Mouse (Mus musculus): ENCODE results near the gene Glis1.

GRCm38 (mm10) chr4:107588637-107589036 lies 154.2 kb downstream of the Glis1 start:
- no peak for TF ChIP-seq CTCF (IDR thresholded peaks at IDR 0.05; ENCODE audit: control insufficient read depth, insufficient read depth, insufficient read length)
- TF ChIP-seq MYOD1 (IDR thresholded peaks at IDR 0.05; ENCODE audit: control insufficient read depth, insufficient read length, low read depth), result no peak
- TF ChIP-seq CEBPB (IDR thresholded peaks at IDR 0.05; ENCODE audit: low read depth), result no peak
- TF ChIP-seq USF1 (IDR thresholded peaks at IDR 0.05; ENCODE audit: low read depth), result no peak
- no peak for TF ChIP-seq MAX (IDR thresholded peaks at IDR 0.05)
